Mouse (Mus musculus) lung, adult 18-20 months (tissue): ENCODE measurements around the gene Cmtm8.

ENCODE experiments used
- DNase-seq, 2 experiments: peaks; one replicate each; pipeline ENCODE4 v3.0.0; 2022; ENCODE audit warnings: mixed read lengths in 2 of 2

The Cmtm8 gene

DNA sequence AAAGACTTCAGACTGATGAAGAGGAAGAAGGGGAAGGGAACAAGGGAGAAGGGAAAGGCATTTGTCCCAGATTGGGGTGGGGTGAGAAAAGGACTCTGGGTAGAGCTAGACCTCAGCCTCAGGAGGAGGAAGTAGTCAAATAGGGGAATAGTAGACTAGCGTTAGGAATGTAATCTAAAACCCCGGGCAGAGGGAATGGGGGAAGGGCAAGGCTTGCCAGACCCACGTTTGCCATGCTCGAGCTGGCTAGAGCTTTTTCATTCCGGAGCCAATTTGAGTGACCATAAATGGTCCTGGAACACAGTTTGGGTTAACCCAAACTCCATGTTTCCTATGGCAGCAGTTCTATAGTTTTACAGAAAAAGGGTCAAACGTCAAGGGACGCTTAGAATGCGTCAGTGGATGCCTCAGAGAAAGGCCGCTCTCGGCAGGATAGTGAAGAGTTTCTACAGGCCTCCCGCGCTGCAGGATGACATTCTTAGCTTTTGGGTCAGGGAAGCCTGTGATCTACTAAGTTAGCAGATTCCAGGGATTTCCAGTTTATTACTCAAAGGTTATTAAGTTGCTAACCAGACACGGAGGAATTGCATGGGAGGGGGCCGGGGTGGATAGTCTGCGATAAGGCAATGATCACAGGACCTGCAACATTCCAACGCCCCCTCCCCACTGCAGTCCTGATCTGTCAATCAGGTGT lies 58.4 kb downstream of the Cmtm8 start:
- peak in 1 of 2 experiments; percentile 24 for DNase-seq

- DNase-seq = peak; percentile 82 to 85
Observed at GRCm38 (mm10) chr9:114781526-114782212, 62.3 kb downstream of the Cmtm8 start, which contains the start of gene Cmtm7. Gene Cmtm7 (minus strand): TSS chr9:114781856.

GRCm38 (mm10) chr9:114780746-114781525 lies 63.0 kb downstream of the Cmtm8 start:
- peak; percentile 43 to 59 for DNase-seq

GRCm38 (mm10) chr9:114779984-114780745 lies 63.8 kb downstream of the Cmtm8 start:
- no peak for DNase-seq

GRCm38 (mm10) chr9:114778877-114779276 lies 65.1 kb downstream of the Cmtm8 start:
- no peak for DNase-seq

GRCm38 (mm10) chr9:114778047-114778390 lies 65.9 kb downstream of the Cmtm8 start:
- DNase-seq = no peak

GRCm38 (mm10) chr9:114777178-114778046 lies 66.5 kb downstream of the Cmtm8 start:
- no peak for DNase-seq

DNA sequence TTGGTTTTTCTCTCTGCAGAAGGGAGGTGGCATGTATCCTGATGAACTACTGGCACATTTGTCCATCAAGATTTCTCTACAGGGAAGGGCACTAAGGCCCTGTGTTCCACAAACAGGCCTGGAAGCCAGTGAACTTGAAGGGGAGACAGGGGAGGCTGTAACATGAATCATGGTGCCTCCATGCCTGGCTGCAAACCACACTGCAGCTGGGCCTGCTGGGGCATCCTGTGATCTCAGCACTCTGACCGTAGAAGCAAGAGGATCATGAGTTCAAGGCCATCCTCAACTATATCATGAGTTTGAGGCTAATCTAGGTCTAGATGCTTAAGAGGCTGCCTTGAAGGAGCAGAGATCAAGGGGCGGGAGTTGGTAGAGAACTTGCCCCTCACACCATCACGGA lies 67.6 kb downstream of the Cmtm8 start:
- no peak for DNase-seq

- no peak for DNase-seq
Observed at GRCm38 (mm10) chr9:114775272-114775671, 68.7 kb downstream of the Cmtm8 start.

GRCm38 (mm10) chr9:114774629-114775028 lies 69.3 kb downstream of the Cmtm8 start:
- no peak for DNase-seq

DNA sequence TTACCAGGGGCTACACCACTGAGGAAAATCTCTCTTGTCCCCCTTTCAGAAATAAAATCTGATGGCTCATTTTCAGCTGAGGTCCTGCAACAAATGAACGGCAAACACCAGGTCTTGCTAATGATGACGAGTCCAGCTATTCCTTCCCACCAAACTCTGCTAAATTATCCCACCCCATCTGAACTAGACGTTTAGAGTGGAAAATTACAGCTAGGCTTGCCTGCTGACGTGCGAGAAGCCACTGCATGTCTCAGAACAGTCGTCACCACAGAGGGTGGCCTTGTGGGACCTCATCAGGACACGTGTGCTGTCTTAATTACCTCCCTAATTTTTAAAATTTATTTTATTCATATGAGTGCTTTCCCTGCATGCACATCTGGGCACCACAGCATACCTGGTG lies 72.4 kb downstream of the Cmtm8 start:
- no peak for DNase-seq

GRCm38 (mm10) chr9:114770224-114770623 lies 73.7 kb downstream of the Cmtm8 start:
- DNase-seq = peak; percentile 46 to 59

DNA sequence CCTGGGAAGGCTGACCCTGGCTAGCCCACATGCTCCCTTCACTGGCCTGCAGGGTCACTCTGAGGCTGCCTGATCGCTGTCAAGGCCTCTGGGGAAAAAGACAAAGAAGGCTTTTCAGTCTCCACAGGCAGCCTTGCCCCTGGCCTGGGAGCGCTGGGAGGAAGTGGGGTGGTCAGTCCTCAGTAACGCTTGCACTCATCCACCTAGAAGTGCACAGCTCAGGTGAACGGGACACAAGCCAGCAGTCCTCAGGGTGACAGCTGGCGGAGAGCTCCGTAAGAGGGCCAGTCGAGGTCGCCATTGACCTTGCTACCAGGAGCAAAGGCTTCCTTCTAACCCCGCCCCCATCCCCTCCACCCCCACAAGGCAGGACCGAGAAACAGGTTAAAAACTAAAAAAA lies 75.9 kb downstream of the Cmtm8 start:
- DNase-seq = peak; percentile 49 to 56

- DNase-seq = no peak
Observed at GRCm38 (mm10) chr9:114767507-114767906, 76.4 kb downstream of the Cmtm8 start.

GRCm38 (mm10) chr9:114767030-114767429 lies 76.9 kb downstream of the Cmtm8 start:
- DNase-seq = no peak

- peak in 1 of 2 experiments; percentile 30 for DNase-seq
Observed at GRCm38 (mm10) chr9:114763341-114763740, 80.6 kb downstream of the Cmtm8 start.

GRCm38 (mm10) chr9:114761848-114762247 lies 82.1 kb downstream of the Cmtm8 start:
- no peak for DNase-seq

GRCm38 (mm10) chr9:114760353-114760752 lies 83.6 kb downstream of the Cmtm8 start:
- no peak for DNase-seq

DNA sequence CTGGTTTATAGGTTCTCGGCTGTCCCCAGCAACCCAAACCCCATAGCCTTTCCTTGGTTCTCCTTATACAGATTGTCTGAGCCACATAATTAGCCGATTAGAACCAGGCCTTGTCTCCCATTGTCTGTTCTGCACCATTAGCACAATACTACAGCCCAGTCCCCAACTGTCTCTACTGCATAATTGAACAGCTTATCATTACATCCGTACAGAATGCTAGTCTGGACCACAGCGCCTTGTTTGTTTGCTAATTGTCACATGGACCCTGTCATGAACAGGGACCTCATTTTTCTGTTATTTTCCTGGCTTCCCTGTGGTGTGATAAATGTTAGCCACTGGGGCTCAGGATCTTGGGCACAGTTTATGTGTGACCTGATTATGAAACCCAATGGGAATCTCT lies 84.1 kb downstream of the Cmtm8 start:
- DNase-seq = no peak

DNA sequence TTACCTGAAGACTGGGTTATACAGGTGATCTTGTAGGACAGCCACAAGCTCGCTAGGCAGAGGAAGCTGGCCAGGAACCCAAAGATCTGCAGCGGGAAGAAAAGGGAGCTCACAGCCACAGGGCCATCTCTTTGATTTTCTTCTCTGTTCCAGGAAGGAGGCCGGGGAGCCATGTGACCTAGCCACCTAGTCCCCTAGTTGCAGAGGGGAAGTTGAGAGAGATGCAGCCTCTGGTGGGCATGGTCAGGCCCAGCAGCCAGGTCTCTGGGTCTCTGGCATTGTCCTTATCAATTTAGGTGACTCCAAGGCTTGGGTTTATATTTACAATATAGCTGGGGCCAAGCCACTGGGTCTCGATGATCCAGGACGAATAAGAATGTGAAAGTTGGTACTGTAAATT lies 85.2 kb downstream of the Cmtm8 start:
- DNase-seq = no peak

- DNase-seq = no peak
Observed at GRCm38 (mm10) chr9:114758272-114758671, 85.7 kb downstream of the Cmtm8 start.
